Mouse (Mus musculus) forebrain, embryonic 11.5 days (tissue): ENCODE data around the gene Zfp108. TPM values are rescaled to one million over a fixed set of nuclear protein-coding genes. Genes with fewer than 3 reads are reported as not detected.
A peak's percentile ranks its signal among the peaks of the same experiment; 100 is the strongest.

Source experiments
- ATAC-seq: fragments of 200-750 bp; cut with Nextera tagmentation; replicated peaks from 2 replicates; pipeline ENCODE4 v1.8.0; 2017; ENCODE audit warnings: moderate TSS enrichment; ENCODE audit not compliant: low FRiP score
- DNase-seq: peaks from one replicate; pipeline ENCODE4 v3.0.0-alpha.2; 2017; ENCODE audit warnings: low spot score
- H3K27ac ChIP-seq: fragments of 300-500 bp; sonication (generic); 2 replicates; pipeline ENCODE4 v1.5.1; 2014; ENCODE audit warnings: low read depth, low read length
- H3K27me3 ChIP-seq: fragments of 300-500 bp; sonication (generic); 2 replicates; pipeline ENCODE4 v1.6.1; 2014; ENCODE audit warnings: mild to moderate bottlenecking, low read length, mixed read lengths; ENCODE audit not compliant: control insufficient read depth, insufficient read depth
- H3K36me3 ChIP-seq: fragments of 300-500 bp; sonication (generic); 2 replicates; pipeline ENCODE4 v1.6.1; 2014; ENCODE audit warnings: mild to moderate bottlenecking, low read length, moderate library complexity, mixed read lengths; ENCODE audit not compliant: control insufficient read depth, insufficient read depth
- H3K4me1 ChIP-seq: fragments of 300-500 bp; sonication (generic); replicated peaks from 2 replicates; pipeline ENCODE4 v1.6.1; 2014; ENCODE audit warnings: low read length, mixed read lengths; ENCODE audit not compliant: control insufficient read depth, insufficient read depth
- H3K4me2 ChIP-seq: fragments of 300-500 bp; sonication (generic); 2 replicates; pipeline ENCODE4 v1.6.1; 2014; ENCODE audit warnings: low read depth, mild to moderate bottlenecking, low read length, moderate library complexity, mixed read lengths; ENCODE audit not compliant: severe bottlenecking
- H3K4me3 ChIP-seq: fragments of 300-500 bp; sonication (generic); 2 replicates; pipeline ENCODE4 v1.5.1; 2014; ENCODE audit warnings: low read depth, low read length
- H3K9ac ChIP-seq: fragments of 300-500 bp; sonication (generic); 2 replicates; pipeline ENCODE4 v1.6.1; 2014; ENCODE audit warnings: low read length
- H3K9me3 ChIP-seq: fragments of 300-500 bp; sonication (generic); 2 replicates; pipeline ENCODE4 v1.6.1; 2016; ENCODE audit warnings: low read length, mixed read lengths; ENCODE audit not compliant: control insufficient read depth
- WGBS: fragments of 180-500 bp; shearing (Covaris S2); extraction: QIAGEN DNeasy Blood & Tissue Kit; methylation state at CpG from one replicate; pipeline ENCODE4 v1.1.7; 2014; 5-methylcytosine and 5-hydroxymethylcytosine counted together
- polyA plus RNA-seq: library from polyadenylated mRNA; unstranded; fragments of >200 nt; fragmentation: Nextera tagmentation; extraction: Ambion mirVana; gene quantifications from 2 replicates; pipeline ENCODE4 v1.2.1, GENCODE M21; 2014

The Zfp108 gene
- polyA plus RNA-seq, 1 experiment from 2014 or later: 2.6 TPM

DNA sequence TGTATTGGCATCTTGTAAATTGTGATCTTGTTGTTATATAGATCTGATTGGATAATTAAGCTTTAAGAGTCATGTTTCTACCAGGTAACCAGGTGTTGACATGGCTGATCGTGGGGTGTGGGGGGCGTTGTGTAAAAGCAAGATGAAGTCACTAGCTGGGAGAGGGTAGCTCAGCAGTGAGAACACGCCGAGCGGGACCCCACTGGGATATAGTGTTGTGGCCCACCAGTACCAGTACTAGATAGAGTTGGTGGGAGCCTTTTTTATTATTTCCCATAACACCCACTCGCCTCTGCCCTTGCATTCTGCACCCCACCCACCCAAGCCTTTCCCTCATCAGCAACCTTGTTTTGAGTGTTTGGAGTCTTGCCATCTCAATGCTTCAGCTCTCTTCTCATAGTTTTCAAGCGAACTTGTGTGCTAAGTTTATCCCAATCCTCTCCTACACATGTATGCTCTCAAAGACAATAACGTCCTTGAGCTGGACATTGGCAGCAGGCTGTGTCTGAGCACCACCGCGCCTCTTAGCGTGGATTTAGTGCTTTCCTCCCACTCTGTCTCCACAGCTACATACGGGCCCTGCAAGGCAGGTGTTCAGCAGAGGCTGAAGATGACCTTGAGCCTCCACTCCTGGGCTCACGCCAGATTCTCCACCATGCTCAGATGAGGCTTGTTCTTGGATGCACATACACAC lies 4.9 kb downstream of the Zfp108 start:
- no peaks in the 10 kb centered on the region for H3K36me3 ChIP-seq
- H3K9ac ChIP-seq: no peak overlapping the region
- H3K4me3 ChIP-seq: no peak overlapping the region
- no peak for ATAC-seq
- no peak overlapping the region for H3K4me2 ChIP-seq
- H3K9me3 ChIP-seq: no peaks in the 10 kb centered on the region
- H3K4me1 ChIP-seq: no peaks in the 10 kb centered on the region
- no peak overlapping the region for H3K27ac ChIP-seq
- no peak for DNase-seq
- WGBS: 91% methylated on average over 13 of the region's 13 CpGs
- no peaks in the 10 kb centered on the region for H3K27me3 ChIP-seq

DNA sequence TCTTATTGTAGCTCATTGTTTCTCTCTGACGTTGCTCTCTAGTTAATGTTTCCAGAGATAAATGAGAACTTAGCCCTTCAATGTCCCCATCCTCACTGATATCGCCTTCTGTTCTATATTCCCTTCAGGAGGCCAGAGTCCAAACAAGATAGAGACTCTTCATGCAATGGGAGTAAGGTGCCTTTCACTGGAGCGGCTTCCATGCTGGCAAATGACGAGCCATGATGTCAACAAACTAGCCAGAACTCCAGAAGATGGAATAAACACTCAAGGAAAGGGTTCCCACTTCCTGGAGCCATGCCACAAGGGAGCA lies 5.4 kb downstream of the Zfp108 start:
- Histone ChIP-seq H3K9ac (no peak overlapping the region), H3K4me1 (no peaks in the 10 kb centered on the region)
- no peak for ATAC-seq

DNA sequence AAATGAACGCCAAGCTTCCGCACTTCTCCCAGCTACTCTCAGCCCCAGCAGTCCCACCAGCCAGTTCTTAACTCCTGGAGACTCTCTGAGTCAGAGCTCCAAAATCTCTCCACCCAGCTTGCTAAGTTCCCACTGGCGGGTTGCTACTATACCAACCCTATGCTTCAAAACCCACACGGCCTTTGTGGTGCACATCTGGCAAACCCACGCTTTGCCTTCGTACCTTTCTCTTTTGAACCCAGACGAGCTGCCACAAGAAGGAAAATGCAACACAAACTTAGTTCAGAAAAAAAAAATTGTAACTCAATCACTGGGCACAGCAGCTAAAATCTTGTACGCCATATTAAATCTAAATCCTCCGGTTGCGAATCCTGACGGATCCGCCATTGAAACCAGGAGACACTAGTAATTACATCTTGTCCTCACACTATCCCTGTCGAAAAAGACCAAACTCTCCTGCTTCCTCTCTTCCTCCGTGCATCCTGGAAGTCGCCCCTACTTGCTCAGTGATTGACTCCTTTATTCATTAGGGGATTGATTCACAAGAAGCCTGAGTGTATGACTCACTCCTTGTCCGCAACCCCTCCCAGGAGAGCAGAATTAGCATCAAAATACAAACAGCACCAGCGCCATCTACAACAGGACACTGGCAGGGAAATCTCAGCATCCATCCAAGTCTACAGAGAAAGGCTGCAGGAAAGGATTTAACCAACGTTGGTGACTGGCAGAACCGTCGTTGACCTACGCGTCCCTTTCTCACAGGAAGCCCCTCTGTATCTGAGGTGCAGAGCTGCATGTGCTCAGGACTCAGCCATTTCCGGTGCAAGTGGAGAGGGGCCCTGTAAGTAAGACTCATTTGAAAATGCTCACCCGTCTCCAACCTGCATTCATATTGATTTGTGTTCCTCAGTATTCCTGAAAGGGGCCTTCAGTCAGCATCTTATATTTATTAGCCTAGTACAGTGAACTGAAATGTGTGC lies 13.9 kb downstream of the Zfp108 start:
- H3K9me3 ChIP-seq: no peaks in the 10 kb centered on the region
- ATAC-seq (no peak), DNase-seq (no peak)
- H3K4me1 ChIP-seq: no peaks in the 10 kb centered on the region
- H3K9ac ChIP-seq: no peak overlapping the region
- H3K4me2 ChIP-seq: no peak overlapping the region; the same call in 1 of the 2 replicates
- no peaks in the 10 kb centered on the region for H3K36me3 ChIP-seq
- H3K27me3 ChIP-seq: no peaks in the 10 kb centered on the region
- no peak overlapping the region for H3K27ac ChIP-seq
- 71% methylated on average over 24 of the region's 24 CpGs for WGBS
- no peak overlapping the region for H3K4me3 ChIP-seq

More for the DNA sequence above, 5.4 kb downstream of the Zfp108 start:
- WGBS: 91% methylated on average over 4 of the region's 4 CpGs
- Histone ChIP-seq H3K27me3 (no peaks in the 10 kb centered on the region), H3K4me2 (no peak overlapping the region), H3K4me3 (no peak overlapping the region), H3K9me3 (no peaks in the 10 kb centered on the region), H3K36me3 (no peaks in the 10 kb centered on the region), H3K27ac (no peak overlapping the region)
- no peak for DNase-seq

DNA sequence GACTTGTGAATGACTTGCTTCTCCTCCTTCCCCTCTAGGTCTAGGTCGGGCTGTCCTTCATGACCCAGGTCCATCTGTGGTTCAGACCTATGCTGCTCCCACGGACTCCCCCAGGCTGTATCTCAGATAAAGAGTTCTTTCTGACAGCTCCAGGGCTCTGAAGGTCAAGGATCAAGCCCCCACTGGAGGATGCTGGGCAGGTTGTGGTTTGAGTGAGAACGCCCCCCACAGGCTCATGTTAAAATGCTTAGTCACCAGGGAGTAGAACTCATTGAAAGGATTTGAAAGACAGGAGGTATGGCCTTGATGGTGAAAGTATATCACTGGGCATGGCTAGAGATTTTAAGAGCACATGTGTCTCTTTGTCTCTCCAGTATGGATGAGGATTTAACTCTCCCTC lies 14.7 kb downstream of the Zfp108 start:
- Histone ChIP-seq H3K27ac (no peak overlapping the region), H3K4me2 (no peak overlapping the region), H3K4me3 (no peak overlapping the region), H3K36me3 (no peaks in the 10 kb centered on the region; the same call in 1 of the 2 replicates), H3K9me3 (no peaks in the 10 kb centered on the region), H3K9ac (no peak overlapping the region), H3K27me3 (no peaks in the 10 kb centered on the region), H3K4me1 (no peaks in the 10 kb centered on the region)
- DNase-seq (no peak), ATAC-seq (no peak)
- WGBS: 77% methylated on average over 3 of the region's 3 CpGs

DNA sequence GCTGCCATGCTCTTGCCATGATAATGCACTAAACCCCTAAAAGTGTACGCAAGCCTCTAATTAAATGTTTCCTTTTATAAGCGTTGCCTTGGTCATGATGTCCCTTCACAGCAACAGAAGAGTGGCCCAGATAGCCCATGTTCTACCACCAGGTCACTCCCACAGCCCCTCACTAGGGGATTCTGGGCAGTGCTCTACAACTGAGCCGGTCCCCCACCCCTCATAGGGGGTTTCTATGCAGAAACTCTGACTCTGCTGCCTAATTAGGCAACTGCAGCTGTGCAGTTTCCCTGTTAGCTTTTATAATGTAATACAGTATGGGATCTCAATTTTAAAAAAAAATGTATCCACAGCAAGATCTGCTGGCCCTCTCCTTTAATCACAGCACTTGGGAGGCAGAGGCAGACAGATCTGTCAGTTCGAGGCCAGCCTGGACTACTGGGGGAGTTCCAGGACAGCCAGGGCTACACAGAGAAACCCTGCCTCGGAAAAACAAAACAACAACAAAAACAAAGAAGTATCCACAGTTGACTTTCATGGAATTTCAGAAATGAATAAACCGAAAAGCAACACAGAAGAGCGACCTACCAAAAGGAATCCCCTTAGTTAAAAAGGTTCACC lies 15.2 kb downstream of the Zfp108 start:
- H3K36me3 ChIP-seq: peaks cover 3% of the 10 kb centered on the region; the same call in 1 of the 2 replicates
- H3K9me3 ChIP-seq: no peaks in the 10 kb centered on the region
- ATAC-seq (peak; percentile 59), DNase-seq (no peak)
- H3K27ac ChIP-seq: no peak overlapping the region
- H3K4me1 ChIP-seq: no peaks in the 10 kb centered on the region
- H3K9ac ChIP-seq: peak overlapping the region; percentile 74; the same call in 1 of the 2 replicates
- H3K27me3 ChIP-seq: no peaks in the 10 kb centered on the region
- H3K4me3 ChIP-seq: peak overlapping the region; percentile 56
- WGBS: 35% methylated on average over 7 of the region's 7 CpGs
- peak overlapping the region; percentile 74 for H3K4me2 ChIP-seq

DNA sequence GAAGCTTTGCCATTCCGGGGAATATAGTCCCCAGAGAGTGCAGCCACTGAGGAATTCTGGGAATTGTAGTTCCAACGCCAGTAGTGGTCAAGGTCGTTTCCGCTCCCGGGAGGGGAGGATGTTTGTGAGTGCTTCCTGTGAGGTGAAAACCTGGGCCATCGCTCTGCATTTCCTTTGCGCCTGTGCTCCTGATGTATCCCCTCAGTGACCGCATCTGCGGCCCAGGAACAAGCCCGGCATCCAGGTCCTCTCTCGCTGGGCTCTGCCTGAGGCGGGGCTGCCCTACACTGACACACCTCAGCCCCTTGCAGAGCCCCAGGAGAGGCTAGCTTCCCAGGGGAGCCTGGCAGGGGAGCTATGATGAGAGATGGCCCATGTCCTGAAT lies 15.7 kb downstream of the Zfp108 start, which contains the start of gene Zfp93:
TSS of gene Zfp93 (plus strand) at position 133 of the 385 bp plus-strand sequence.
- Histone ChIP-seq H3K27ac (no peak within 1 kb of the TSS), H3K4me3 (peak within 1 kb of the TSS; percentile 56), H3K9me3 (no peaks in the 10 kb centered on the region), H3K4me1 (no peaks in the 10 kb centered on the region), H3K36me3 (peaks cover 3% of the 10 kb centered on the region; the same call in 1 of the 2 replicates), H3K27me3 (no peaks in the 10 kb centered on the region), H3K4me2 (peak within 1 kb of the TSS; percentile 74), H3K9ac (peak within 1 kb of the TSS; percentile 74)
- peak; percentile 88 for DNase-seq
- WGBS: under 1% methylated on average over 12 of the region's 12 CpGs
- ATAC-seq: peak; percentile 95

DNA sequence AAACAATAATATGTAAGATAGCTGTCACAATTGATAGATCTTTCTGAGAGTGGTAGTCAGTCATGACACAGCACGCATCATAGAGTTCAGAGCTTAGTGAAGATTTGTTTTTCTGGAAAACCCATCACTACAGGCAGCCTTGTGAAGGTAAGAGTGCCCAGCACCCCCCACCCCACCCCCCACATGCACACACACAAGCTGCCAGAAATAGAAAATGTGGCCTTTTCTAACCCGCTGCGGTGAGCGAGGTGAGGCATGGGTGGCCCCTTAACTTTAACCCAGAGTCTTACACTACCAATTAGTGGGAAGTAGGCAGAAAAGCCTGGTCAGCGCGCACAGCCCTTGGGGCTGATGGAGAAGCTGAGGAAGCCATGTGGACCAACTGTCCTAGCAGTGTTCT lies 16.6 kb downstream of the Zfp108 start:
- H3K4me3 ChIP-seq: no peak overlapping the region
- ATAC-seq: no peak
- no peak overlapping the region for H3K27ac ChIP-seq
- H3K36me3 ChIP-seq: peaks cover 3% of the 10 kb centered on the region; the same call in 1 of the 2 replicates
- H3K4me2 ChIP-seq: no peak overlapping the region
- WGBS: 97% methylated on average over 6 of the region's 6 CpGs
- no peaks in the 10 kb centered on the region for H3K27me3 ChIP-seq
- H3K4me1 ChIP-seq: no peaks in the 10 kb centered on the region
- H3K9me3 ChIP-seq: no peaks in the 10 kb centered on the region
- no peak overlapping the region for H3K9ac ChIP-seq
- DNase-seq: no peak

DNA sequence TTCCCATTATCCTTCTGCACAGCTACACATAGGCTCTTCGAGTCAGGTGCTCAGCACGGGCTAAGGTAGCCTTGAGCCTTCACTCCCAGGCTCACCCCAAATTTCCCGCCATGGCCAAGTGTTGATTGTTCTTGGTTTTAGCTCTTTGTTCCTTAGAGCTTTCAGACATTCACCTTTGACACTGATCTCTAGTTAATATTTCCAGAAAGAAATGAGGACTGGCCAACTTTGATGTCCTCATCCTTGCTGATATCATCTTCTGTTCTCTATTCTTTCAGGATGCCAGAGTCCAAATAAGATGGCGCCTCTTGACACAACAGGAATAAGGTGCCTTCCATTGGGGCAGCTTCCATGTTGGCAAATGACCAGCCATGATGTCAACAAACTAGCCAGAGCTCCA lies 19.9 kb downstream of the Zfp108 start:
- Histone ChIP-seq H3K27me3 (no peaks in the 10 kb centered on the region), H3K4me2 (no peak overlapping the region), H3K9ac (no peak overlapping the region), H3K4me1 (no peaks in the 10 kb centered on the region), H3K27ac (no peak overlapping the region), H3K4me3 (no peak overlapping the region), H3K9me3 (no peaks in the 10 kb centered on the region), H3K36me3 (peaks cover 3% of the 10 kb centered on the region; the same call in 1 of the 2 replicates)
- ATAC-seq: no peak
- no peak for DNase-seq
- WGBS: 89% methylated on average over 4 of the region's 4 CpGs
